Mouse (Mus musculus) urinary bladder, adult 18-20 months (tissue): ENCODE results near the gene Stab1.

Source experiments
- DNase-seq, 2 experiments: peaks; one replicate each; pipeline ENCODE4 v3.0.0; 2022; ENCODE audit warnings: low spot score in 2 of 2, mixed read lengths in 2 of 2

The Stab1 gene

GRCm38 (mm10) chr14:31165458-31165857, 3.0 kb downstream of the Stab1 start:
- DNase-seq = no peak

- no peak for DNase-seq
Observed at GRCm38 (mm10) chr14:31165010-31165409, 3.4 kb downstream of the Stab1 start.

- DNase-seq = no peak
Observed at GRCm38 (mm10) chr14:31164067-31164466, 4.4 kb downstream of the Stab1 start.

- no peak for DNase-seq
Observed at GRCm38 (mm10) chr14:31161638-31162037, 6.8 kb downstream of the Stab1 start.

- DNase-seq = no peak
Observed at GRCm38 (mm10) chr14:31161191-31161590, 7.2 kb downstream of the Stab1 start.

GRCm38 (mm10) chr14:31160196-31161150, 8.0 kb downstream of the Stab1 start:
- no peak for DNase-seq

GRCm38 (mm10) chr14:31145694-31146093, 22.7 kb downstream of the Stab1 start:
- no peak for DNase-seq

- no peak for DNase-seq
Observed at GRCm38 (mm10) chr14:31141011-31141410, 27.4 kb downstream of the Stab1 start.

GRCm38 (mm10) chr14:31140141-31140540, 28.3 kb downstream of the Stab1 start:
- DNase-seq = no peak

GRCm38 (mm10) chr14:31139666-31140065, 28.8 kb downstream of the Stab1 start:
- DNase-seq = no peak

- DNase-seq = no peak
Observed at GRCm38 (mm10) chr14:31138897-31139429, 29.5 kb downstream of the Stab1 start.

- DNase-seq = no peak
Observed at GRCm38 (mm10) chr14:31138219-31138896, 30.1 kb downstream of the Stab1 start.

GRCm38 (mm10) chr14:31137791-31138190, 30.6 kb downstream of the Stab1 start:
- no peak for DNase-seq

GRCm38 (mm10) chr14:31137281-31137595, 31.2 kb downstream of the Stab1 start:
- no peak for DNase-seq

GRCm38 (mm10) chr14:31136411-31137280, 31.8 kb downstream of the Stab1 start:
- DNase-seq = no peak

- no peak for DNase-seq
Observed at GRCm38 (mm10) chr14:31135495-31136410, 32.7 kb downstream of the Stab1 start.

- DNase-seq = no peak
Observed at GRCm38 (mm10) chr14:31134015-31135000, 34.1 kb downstream of the Stab1 start.

- no peak for DNase-seq
Observed at GRCm38 (mm10) chr14:31133023-31133665, 35.3 kb downstream of the Stab1 start.

GRCm38 (mm10) chr14:31132491-31132975, 35.9 kb downstream of the Stab1 start:
- no peak for DNase-seq
